8 mouse cellular contexts compared by ENCODE assay signal in genomic region chr3:137952225-137952913, GRCm38 (mm10). TPM values are rescaled to one million over a fixed set of nuclear protein-coding genes. Genes with fewer than 3 reads are reported as not detected.
DNase-seq lines count a peak whose midpoint lies in the region; ATAC-seq and TF ChIP-seq lines count a peak whose summit lies in the region.

No protein-coding gene starts in this region.

- H3K4me1 ChIP-seq in embryonic facial prominence, embryonic 13.5 days, result peaks cover 33% of the 10 kb centered on the region
- H3K4me1 ChIP-seq in hindbrain, embryonic 10.5 days (replicated peaks), result peaks cover 25% of the 10 kb centered on the region
- peaks cover 83% of the 10 kb centered on the region for H3K4me1 ChIP-seq in liver, postnatal 0 days (ENCODE audit: insufficient read depth)

- no peaks in the 10 kb centered on the region for H3K27me3 ChIP-seq in embryonic facial prominence, embryonic 13.5 days
- H3K27me3 ChIP-seq in hindbrain, embryonic 10.5 days (ENCODE audit: insufficient read depth, poor library complexity, severe bottlenecking), result no peaks in the 10 kb centered on the region
- H3K27me3 ChIP-seq in liver, postnatal 0 days (ENCODE audit: insufficient read depth, low read length), result no peaks in the 10 kb centered on the region

- no peak for TF ChIP-seq EP300 in liver, postnatal 0 days (IDR thresholded peaks at IDR 0.05; ENCODE audit: low read depth)

- TF ChIP-seq CTCF in layer of hippocampus, adult 2 months (conservative IDR thresholded peaks at IDR 0.05), result no peak
- TF ChIP-seq CTCF in liver, postnatal 0 days (IDR thresholded peaks at IDR 0.05; ENCODE audit: low read depth), result 0 out of 2 replicates have a peak, but pooled peaks have one; percentile 25

- H3K27ac ChIP-seq in layer of hippocampus, adult 2 months, result peak overlapping the region; percentile 72
- peak overlapping the region; percentile 11; the same call in 1 of the 2 replicates for H3K27ac ChIP-seq in embryonic facial prominence, embryonic 13.5 days
- H3K27ac ChIP-seq in hindbrain, embryonic 10.5 days, result peak overlapping the region; percentile 40; the same call in 1 of the 2 replicates
- peak overlapping the region; percentile 78 for H3K27ac ChIP-seq in liver, postnatal 0 days (ENCODE audit: low read depth)

- DNase-seq in layer of hippocampus, adult 2 months (ENCODE audit: low spot score in 2 of 2), result no peak
- DNase-seq in layer of hippocampus, postnatal 14 days (ENCODE audit: low spot score in 2 of 2), result no peak
- peak; percentile 33 for DNase-seq in ES-CJ7 (ENCODE audit: low read depth, low spot score)
- DNase-seq in hindbrain, embryonic 10.5 days (ENCODE audit: low spot score), result no peak
- DNase-seq in liver, postnatal 0 days, result peak; percentile 42
- DNase-seq in skeletal muscle tissue, adult 2 months (ENCODE audit: low read depth, low spot score), result peak; percentile 47
- no peak for DNase-seq in urinary bladder, postnatal 10 days (ENCODE audit: low spot score)

- no peak overlapping the region for H3K4me3 ChIP-seq in layer of hippocampus, adult 2 months
- H3K4me3 ChIP-seq in embryonic facial prominence, embryonic 13.5 days, result no peak overlapping the region
- H3K4me3 ChIP-seq in hindbrain, embryonic 10.5 days, result no peak overlapping the region
- no peak overlapping the region for H3K4me3 ChIP-seq in liver, postnatal 0 days (ENCODE audit: low read depth, low read length)

- ATAC-seq in embryonic facial prominence, embryonic 13.5 days (ENCODE audit: insufficient number of reproducible peaks, insufficient read depth, low FRiP score, low TSS enrichment, low read depth), result no peak
- ATAC-seq in liver, postnatal 0 days, result peak; percentile 68

- no peak overlapping the region for H3K9ac ChIP-seq in embryonic facial prominence, embryonic 13.5 days
- no peak overlapping the region for H3K9ac ChIP-seq in liver, postnatal 0 days (replicated peaks)

- no peaks in the 10 kb centered on the region for H3K9me3 ChIP-seq in embryonic facial prominence, embryonic 13.5 days
- no peaks in the 10 kb centered on the region for H3K9me3 ChIP-seq in hindbrain, embryonic 10.5 days
- no peaks in the 10 kb centered on the region for H3K9me3 ChIP-seq in liver, postnatal 0 days (ENCODE audit: low read length)

- no peak overlapping the region for H3K4me2 ChIP-seq in embryonic facial prominence, embryonic 13.5 days
- peak overlapping the region; percentile 52 for H3K4me2 ChIP-seq in liver, postnatal 0 days (ENCODE audit: low read depth, low read length)

- 67% methylated on average over 4 of the region's 4 CpGs for WGBS in embryonic facial prominence, embryonic 13.5 days
- WGBS in hindbrain, embryonic 10.5 days, result 76% methylated on average over 4 of the region's 4 CpGs
- 25% methylated on average over 4 of the region's 4 CpGs for WGBS in liver, postnatal 0 days (ENCODE audit: insufficient replicate concordance)

- H3K36me3 ChIP-seq in embryonic facial prominence, embryonic 13.5 days, result no peaks in the 10 kb centered on the region
- no peaks in the 10 kb centered on the region for H3K36me3 ChIP-seq in hindbrain, embryonic 10.5 days
- H3K36me3 ChIP-seq in liver, postnatal 0 days (replicated peaks; ENCODE audit: insufficient read depth, low read length), result peaks cover 18% of the 10 kb centered on the region

RNA-seq across cellular contexts. Expression of gene Dapp1, which starts 29.0 kb away (rescaled TPM):
- total RNA-seq in layer of hippocampus, adult 2 months (2021), result 1 to 10 TPM; 4.2 to 5.6 TPM
- total RNA-seq in layer of hippocampus, postnatal 14 days (2021), result 1 to 10 TPM; 3.6 to 5.3 TPM
- polyA plus RNA-seq in embryonic facial prominence, embryonic 13.5 days (2015; fragmentation: Nextera tagmentation; extraction: Ambion mirVana), result 5.9 and 6.8 TPM in 2 replicates
- polyA plus RNA-seq in hindbrain, embryonic 10.5 days (2016; fragmentation: Nextera tagmentation; extraction: Ambion mirVana), result 2.3 and 2.4 TPM in 2 replicates
- polyA plus RNA-seq in liver, postnatal 0 days (2015; fragmentation: Nextera tagmentation; extraction: Ambion mirVana), result 9.6 and 10.3 TPM in 2 replicates

RNA-seq across cellular contexts. Expression of gene Lamtor3, which starts 34.1 kb away (rescaled TPM):
- total RNA-seq in layer of hippocampus, adult 2 months (2021), result 10 to 100 TPM; 64.4 to 65.3 TPM
- 10 to 100 TPM; 62.9 to 65.8 TPM for total RNA-seq in layer of hippocampus, postnatal 14 days (2021)
- 112 and 120 TPM in 2 replicates for polyA plus RNA-seq in embryonic facial prominence, embryonic 13.5 days (2015; fragmentation: Nextera tagmentation; extraction: Ambion mirVana)
- polyA plus RNA-seq in hindbrain, embryonic 10.5 days (2016; fragmentation: Nextera tagmentation; extraction: Ambion mirVana), result 82.8 and 83.3 TPM in 2 replicates
- polyA plus RNA-seq in liver, postnatal 0 days (2015; fragmentation: Nextera tagmentation; extraction: Ambion mirVana), result 44.3 and 46.5 TPM in 2 replicates

Comparison
In these comparisons a context has a peak if more than half of its experiments do, and no peak if none do; other contexts are left out.
1. DNase-seq: peak in ES-CJ7 (single experiment), liver, postnatal 0 days (single experiment) and skeletal muscle tissue, adult 2 months (single experiment); none in layer of hippocampus, adult 2 months (0 of 2), layer of hippocampus, postnatal 14 days (0 of 2), hindbrain, embryonic 10.5 days (single experiment) and urinary bladder, postnatal 10 days (single experiment).
2. H3K27ac ChIP-seq: peak in every context shown above with its lines; median percentile 78 in liver, postnatal 0 days; 72 in layer of hippocampus, adult 2 months; 40 in hindbrain, embryonic 10.5 days; 11 in embryonic facial prominence, embryonic 13.5 days.